Mouse (Mus musculus) gastrocnemius, postnatal 4 days (tissue): ENCODE measurements around the gene Itga3. TPM values are rescaled to one million over a fixed set of nuclear protein-coding genes. Genes with fewer than 3 reads are reported as not detected.

Experiments used
- DNase-seq, 2 experiments: peaks; one replicate each; pipeline ENCODE4 v3.0.0; 2021 to 2022; ENCODE audit warnings: low spot score in 2 of 2, mixed read lengths in 2 of 2
- total RNA-seq, 2 experiments: library from RNA; stranded (reverse); gene quantifications; 2 replicates each; pipeline ENCODE4 v1.2.3; 2021

Gene Itga3
- total RNA-seq, 2 experiments from 2014 or later: 4.8 to 5.5 TPM

DNA sequence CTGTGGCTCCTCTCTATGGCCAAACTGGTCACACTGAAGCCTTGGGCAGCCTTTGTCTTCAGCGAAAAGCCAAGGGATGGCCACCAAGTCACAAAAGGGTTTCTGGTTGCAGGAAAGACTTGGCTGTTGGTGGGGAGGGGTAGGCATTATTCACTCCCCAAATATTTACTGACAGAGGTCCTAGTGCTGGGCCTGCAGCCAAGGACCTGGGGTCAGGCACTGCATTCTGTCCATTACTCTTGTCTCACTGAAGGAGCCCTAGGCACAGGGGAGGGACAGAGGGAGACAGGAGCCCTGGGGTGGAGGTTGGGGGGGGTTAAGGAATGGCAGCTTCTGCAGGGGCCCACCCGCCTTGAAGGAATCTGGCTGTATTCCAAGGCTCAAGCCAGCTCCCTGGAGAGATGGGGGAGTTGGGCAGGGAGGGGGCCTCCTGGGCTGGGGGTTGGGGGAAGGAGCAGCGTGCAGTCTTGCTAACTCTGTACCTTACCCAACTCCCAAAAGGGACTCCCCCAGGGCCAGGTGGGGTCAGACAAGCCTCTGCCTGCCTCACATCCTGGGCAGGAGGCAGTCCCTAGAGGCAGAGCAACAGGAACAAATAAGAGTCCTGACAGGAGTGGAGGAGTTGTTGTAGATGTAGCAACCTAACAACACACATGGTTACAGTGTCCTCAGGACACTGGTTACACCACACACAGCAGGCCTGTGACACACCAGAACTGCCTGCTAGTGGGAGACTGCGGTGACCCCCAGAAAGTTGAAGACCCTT lies 20.2 kb upstream of the Itga3 start:
- DNase-seq: no peak

DNA sequence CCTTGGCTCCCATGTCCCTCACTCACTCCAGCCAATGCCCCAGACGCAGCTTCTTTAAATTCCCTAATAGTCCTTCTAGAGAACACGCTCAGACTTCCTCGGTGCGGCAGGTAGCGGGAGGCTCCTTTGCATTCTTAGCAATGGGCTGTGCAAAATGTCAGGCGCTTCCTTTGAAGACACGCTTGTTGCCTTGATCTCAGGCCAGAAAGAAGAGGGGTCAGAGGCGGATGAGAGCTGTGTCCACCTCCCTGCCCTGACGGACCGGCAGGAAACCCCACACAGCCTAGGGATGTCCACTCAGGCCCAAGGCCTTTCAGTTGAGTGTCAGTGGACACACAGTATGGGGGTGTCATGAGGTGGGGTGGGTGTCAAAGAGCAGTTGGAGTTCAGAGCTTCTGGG lies 19.0 kb upstream of the Itga3 start:
- DNase-seq: no peak

GRCm38 (mm10) chr11:95093077-95093476 lies 16.5 kb upstream of the Itga3 start:
- no peak for DNase-seq

- DNase-seq: no peak
Observed at GRCm38 (mm10) chr11:95088857-95089779, 12.5 kb upstream of the Itga3 start.

GRCm38 (mm10) chr11:95088286-95088685 lies 11.7 kb upstream of the Itga3 start:
- no peak for DNase-seq

GRCm38 (mm10) chr11:95087301-95088228 lies 11.0 kb upstream of the Itga3 start:
- no peak for DNase-seq

DNA sequence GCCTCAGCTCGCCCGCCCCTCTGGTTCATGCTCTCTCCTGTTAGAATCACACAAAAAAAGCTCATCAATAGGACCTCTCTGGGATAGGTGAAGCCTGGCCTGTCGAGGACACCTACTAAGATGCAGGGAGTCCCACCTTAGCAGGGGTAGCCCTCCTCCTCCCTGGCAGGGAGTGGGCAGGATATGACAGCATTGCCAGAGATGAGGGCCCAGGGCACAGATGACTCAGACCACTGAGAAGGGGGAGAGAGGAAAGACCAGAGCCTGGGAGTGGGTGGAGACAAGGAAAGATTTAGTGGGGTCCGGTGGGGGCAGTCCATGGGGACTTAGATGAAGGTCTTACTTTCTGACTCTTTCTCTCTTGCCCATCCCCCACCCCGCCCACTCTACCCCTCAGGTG lies 9.6 kb upstream of the Itga3 start:
- DNase-seq: no peak

GRCm38 (mm10) chr11:95085710-95086109 lies 9.1 kb upstream of the Itga3 start:
- no peak for DNase-seq

DNA sequence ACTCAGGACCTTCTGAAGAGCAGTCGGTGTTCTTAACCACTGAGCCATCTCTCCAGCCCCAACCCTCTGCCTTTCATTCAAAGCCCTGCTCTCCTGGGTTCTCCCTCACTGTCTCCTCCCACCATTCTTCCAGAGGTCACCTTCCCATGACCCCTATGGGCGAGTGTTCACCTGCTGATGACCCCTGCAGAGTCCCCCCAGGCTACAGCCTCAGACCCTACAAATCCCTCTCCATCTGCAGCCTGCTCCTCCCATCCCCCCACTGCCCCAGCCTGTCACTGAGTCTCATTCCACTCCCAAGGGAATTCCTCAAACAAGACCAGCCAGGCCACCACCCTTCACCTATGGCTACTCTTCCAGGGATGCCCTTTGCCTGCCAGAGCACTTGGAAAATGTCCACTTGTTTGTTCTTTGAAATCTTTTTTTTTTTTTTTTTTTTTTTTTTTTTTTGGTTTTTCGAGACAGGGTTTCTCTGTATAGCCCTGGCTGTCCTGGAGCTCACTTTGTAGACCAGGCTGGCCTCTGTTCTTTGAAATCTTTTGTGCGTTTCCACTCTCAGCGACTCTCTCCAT lies 8.3 kb upstream of the Itga3 start:
- no peak for DNase-seq

DNA sequence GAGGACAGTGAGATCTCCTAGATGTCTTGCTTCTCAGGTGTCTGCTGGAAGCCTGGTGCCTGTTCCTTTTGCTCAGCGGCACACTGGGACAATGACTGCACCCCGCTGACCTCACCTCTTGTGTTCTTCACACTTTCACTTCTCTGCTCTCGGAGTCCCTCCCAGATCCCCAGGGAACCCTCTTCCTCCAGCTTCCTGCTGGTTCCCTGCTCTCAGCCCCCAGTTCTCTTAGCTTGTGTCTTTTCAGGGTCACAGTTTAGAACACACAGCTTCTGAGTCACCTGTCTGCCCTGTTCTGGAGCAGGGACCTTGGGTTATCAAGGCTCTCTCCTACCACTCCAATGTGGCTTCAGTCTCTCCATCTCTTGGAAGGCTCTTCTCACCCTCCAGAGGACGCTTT lies 7.6 kb upstream of the Itga3 start:
- no peak for DNase-seq

- no peak for DNase-seq
Observed at GRCm38 (mm10) chr11:95082896-95083295, 6.3 kb upstream of the Itga3 start.

GRCm38 (mm10) chr11:95080783-95081182 lies 4.2 kb upstream of the Itga3 start:
- DNase-seq: no peak

DNA sequence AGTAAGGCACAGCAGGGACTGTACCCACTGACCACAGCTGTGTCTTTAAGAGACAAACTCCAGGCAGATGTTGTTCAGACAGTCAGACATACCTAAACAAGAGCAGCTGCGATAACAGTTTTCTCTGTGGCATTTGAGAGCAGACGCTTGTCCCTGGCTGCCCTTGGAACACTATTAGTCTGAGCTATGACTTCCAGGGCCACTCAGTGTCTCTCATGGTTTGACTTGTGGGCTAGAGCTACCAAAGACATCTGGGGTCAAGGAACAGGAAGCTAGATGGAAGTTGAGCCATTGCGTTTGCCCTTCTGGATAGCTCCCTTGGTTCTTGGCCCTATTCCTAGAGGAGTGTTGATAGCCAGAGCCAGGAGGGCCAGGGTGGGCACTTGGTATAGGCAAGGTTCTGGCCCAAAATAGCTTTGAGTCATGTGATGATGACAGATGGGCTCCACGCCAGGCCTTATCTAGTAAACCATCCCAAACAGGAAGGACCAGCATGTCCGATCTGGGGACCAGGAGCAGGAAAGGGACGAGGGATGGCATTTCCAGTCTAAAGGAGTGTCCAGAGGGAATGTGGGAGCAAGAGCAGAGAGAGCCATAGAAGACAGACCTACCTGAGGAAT lies 2.8 kb upstream of the Itga3 start:
- DNase-seq: no peak

DNA sequence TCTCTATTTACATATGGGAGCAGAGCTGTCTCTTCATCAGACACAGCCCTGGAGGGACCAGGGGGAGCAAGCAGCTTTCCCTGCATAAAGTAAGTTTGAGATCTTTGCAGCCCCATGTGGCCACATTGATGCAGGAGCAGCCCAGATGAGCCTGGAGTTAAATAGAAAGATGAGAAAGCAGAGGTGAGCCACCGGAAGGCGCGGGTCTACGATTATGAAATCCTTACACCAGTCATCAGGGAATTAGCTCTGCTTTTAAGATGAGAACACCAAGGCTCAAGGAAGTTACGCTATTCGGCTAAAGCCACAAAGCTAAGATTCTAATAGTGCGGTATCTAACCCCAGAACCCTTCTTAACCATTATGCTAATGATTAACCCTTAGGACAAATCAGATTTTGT lies 1.4 kb upstream of the Itga3 start:
- no peak for DNase-seq

DNA sequence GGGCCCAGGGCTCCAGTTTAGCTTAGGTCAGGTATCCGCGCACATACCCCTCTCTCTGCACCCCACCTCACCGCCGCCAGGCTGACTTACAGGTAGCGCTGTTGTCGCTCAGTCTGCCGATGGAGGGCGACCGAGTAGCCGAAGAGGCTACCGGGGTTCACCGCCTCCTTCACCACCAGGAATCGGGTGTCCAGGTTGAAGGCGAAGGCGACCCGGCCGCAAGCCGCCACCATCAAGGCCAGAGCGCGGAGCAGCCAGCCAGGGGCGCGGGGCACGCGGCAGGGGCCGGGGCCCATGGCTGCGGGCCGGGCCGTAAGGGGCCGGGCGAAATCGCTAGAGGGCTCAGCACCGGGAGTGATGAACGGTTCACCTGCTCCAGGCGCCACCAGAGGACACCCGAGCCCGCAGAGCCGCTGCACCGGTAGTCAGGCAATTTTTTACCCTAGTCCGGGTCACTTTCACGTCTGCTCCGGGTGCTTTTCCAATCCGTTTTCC lies 513 bp downstream of the Itga3 start:
- no peak for DNase-seq

GRCm38 (mm10) chr11:95075197-95076040 lies 1.2 kb downstream of the Itga3 start:
- no peak for DNase-seq

DNA sequence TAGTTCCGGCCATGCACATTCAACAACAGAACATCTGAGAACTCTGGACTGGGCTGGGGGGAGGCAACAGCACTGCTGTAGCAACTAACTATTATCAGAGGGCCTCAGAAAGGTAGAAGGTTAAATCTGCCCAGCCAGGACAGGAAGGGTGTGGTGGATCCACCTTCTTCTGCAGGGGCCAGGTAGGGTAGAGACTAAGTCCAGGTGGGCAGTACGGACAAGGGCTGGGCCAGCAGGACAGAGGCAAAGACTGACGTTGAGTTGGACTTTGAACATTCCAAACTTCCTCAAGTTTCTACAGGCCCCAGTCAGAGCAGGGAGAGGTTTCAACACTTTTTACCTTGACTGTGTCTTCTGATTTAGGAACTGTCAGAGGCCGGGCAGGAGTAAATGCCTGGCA lies 1.9 kb downstream of the Itga3 start:
- no peak for DNase-seq

- no peak for DNase-seq
Observed at GRCm38 (mm10) chr11:95073835-95074234, 2.8 kb downstream of the Itga3 start.

DNA sequence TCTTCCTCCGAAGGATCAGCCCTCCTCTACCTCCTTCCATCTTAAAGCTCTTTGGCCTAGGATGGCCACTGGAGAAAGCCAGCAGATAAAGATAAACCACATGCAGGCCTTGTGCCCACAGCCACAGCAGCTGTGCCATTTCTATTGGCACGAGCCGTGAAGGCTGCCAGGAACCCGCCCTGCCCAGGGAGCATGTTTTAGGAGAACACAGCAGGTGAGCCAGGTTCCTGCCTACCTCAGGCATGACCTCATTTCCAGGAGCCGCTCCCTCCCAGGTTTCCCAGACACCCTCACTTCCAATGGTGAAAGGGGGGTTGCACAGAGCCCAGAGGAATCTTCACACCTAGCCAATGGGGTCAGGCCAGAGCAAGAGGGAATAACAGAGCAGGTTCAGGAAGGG lies 3.8 kb downstream of the Itga3 start:
- DNase-seq: no peak
